Mouse (Mus musculus): ENCODE measurements around the gene Proser1. TPM values are rescaled to one million over a fixed set of nuclear protein-coding genes. Genes with fewer than 3 reads are reported as not detected.
A peak's percentile ranks its signal among the peaks of the same experiment; 100 is the strongest.

Gene Proser1
- polyA plus RNA-seq, 1 experiment = 7.4 TPM

- Histone ChIP-seq H3K27ac (replicated peaks; ENCODE audit: low read depth, low read length) (no peak overlapping the region), H3K4me1 (ENCODE audit: control insufficient read depth, insufficient read depth, insufficient read length, low read length) (peaks cover 14% of the 10 kb centered on the region; the same call in 1 of the 2 replicates), H3K4me3 (ENCODE audit: insufficient read depth, low read depth, low read length) (no peak overlapping the region)
Measured at GRCm38 (mm10) chr3:53483414-53484059, 20.1 kb downstream of the Proser1 start.

GRCm38 (mm10) chr3:53486561-53486960 lies 23.1 kb downstream of the Proser1 start:
- no peak overlapping the region for H3K4me3 ChIP-seq (ENCODE audit: insufficient read depth, low read depth, low read length)
- peaks cover 14% of the 10 kb centered on the region; the same call in 1 of the 2 replicates for H3K4me1 ChIP-seq (ENCODE audit: control insufficient read depth, insufficient read depth, insufficient read length, low read length)
- peak overlapping the region; percentile 17; the same call in 1 of the 2 replicates for H3K27ac ChIP-seq (replicated peaks; ENCODE audit: low read depth, low read length)

DNA sequence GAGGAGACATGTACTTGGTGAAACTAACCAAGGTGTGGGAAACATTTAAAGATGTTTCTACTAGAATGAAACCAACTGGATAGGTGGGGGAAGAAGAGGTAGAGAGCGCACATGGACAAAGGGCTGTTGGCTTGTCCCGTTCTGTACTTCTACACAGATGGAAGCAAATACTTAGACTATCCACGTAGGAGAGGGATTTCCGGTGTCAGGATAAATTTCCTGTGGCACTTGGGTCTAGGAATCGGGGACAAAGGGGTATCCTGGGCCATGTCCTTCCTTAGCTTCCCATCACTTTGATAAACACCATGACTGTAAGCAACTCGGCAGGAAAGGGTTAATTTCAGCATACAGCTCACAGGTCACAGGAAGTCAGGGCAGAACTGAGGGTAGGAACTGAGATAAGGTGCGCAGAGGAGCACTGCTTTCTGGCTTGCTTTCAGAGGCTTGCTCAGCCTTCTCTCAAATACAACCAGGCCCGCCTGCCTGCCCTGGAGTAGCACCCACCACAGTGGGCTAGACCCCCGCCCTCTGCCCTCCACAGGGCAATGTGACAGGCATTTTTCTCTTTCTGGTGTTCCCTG lies 23.6 kb downstream of the Proser1 start:
- peaks cover 14% of the 10 kb centered on the region; the same call in 1 of the 2 replicates for H3K4me1 ChIP-seq (ENCODE audit: control insufficient read depth, insufficient read depth, insufficient read length, low read length)
- no peak overlapping the region for H3K4me3 ChIP-seq (ENCODE audit: insufficient read depth, low read depth, low read length)
- H3K27ac ChIP-seq (replicated peaks; ENCODE audit: low read depth, low read length) = peak overlapping the region; percentile 17; the same call in 1 of the 2 replicates

DNA sequence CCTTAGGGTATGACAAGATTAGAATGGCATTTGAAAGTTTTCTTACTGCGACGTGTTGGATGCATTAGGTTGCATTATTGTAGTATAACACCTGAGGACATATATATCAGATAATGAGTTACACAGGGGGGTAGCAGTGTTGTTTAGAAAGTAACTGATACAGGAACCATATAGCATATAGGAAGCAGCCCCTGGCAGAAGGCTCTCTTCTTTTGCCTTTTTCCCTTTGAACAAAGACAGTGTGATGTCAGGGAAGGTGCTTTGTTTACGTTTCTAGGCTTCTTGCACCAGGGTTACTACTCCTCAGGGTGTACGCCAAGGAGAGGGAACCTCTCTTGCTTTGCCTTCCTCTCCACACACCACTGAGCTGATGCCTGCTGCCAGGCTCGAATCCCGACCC lies 24.9 kb downstream of the Proser1 start, which contains the start of gene Stoml3:
Gene Stoml3 (plus strand): TSS at position 301 of the 400 bp plus-strand sequence.
- Histone ChIP-seq H3K27ac (replicated peaks; ENCODE audit: low read depth, low read length) (no peak within 1 kb of the TSS), H3K4me3 (ENCODE audit: insufficient read depth, low read depth, low read length) (no peak within 1 kb of the TSS), H3K4me1 (ENCODE audit: control insufficient read depth, insufficient read depth, insufficient read length, low read length) (peaks cover 14% of the 10 kb centered on the region; the same call in 1 of the 2 replicates)

DNA sequence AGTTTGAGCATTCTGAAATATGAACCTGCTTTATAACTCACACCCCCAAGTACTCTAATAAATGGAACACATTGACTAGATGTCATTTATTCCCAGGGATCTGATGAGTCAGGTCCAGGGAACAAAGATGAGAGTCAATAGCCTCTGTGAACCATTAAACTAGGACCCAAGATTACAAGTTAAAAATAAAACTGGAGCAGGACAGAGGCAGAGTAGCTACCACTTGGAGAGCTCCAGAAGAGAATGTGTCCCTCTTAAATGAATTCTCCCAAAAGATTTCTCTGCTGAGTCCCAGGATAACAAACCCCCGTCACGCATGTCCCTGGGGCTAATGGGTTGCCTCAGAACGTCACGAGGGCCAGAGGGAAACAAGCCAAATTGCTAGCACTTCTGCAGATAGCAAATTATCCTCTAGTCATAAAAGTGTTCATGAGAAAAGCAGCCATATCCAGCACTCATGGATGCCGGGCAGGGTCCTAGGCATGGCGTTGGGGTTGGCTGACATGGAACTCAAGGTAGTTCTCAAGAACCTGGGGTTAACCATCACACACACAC lies 35.0 kb downstream of the Proser1 start:
- no peak overlapping the region for H3K27ac ChIP-seq (replicated peaks; ENCODE audit: low read depth, low read length)
- no peak overlapping the region for H3K4me3 ChIP-seq (ENCODE audit: insufficient read depth, low read depth, low read length)
- no peaks in the 10 kb centered on the region for H3K4me1 ChIP-seq (ENCODE audit: control insufficient read depth, insufficient read depth, insufficient read length, low read length)

- H3K4me3 ChIP-seq (ENCODE audit: insufficient read depth, low read depth, low read length) = no peak overlapping the region
- no peak overlapping the region for H3K27ac ChIP-seq (replicated peaks; ENCODE audit: low read depth, low read length)
- H3K4me1 ChIP-seq (ENCODE audit: control insufficient read depth, insufficient read depth, insufficient read length, low read length) = no peaks in the 10 kb centered on the region
Measured at GRCm38 (mm10) chr3:53502428-53502827, 39.0 kb downstream of the Proser1 start.

- Histone ChIP-seq H3K4me1 (ENCODE audit: control insufficient read depth, insufficient read depth, insufficient read length, low read length) (no peaks in the 10 kb centered on the region), H3K4me3 (ENCODE audit: insufficient read depth, low read depth, low read length) (no peak overlapping the region), H3K27ac (replicated peaks; ENCODE audit: low read depth, low read length) (no peak overlapping the region)
Measured at GRCm38 (mm10) chr3:53513096-53513495, 49.6 kb downstream of the Proser1 start.

- Histone ChIP-seq H3K4me3 (ENCODE audit: insufficient read depth, low read depth, low read length) (no peak overlapping the region), H3K27ac (replicated peaks; ENCODE audit: low read depth, low read length) (no peak overlapping the region), H3K4me1 (ENCODE audit: control insufficient read depth, insufficient read depth, insufficient read length, low read length) (no peaks in the 10 kb centered on the region)
Measured at GRCm38 (mm10) chr3:53514221-53515065, 51.0 kb downstream of the Proser1 start.

- Histone ChIP-seq H3K4me1 (ENCODE audit: control insufficient read depth, insufficient read depth, insufficient read length, low read length) (no peaks in the 10 kb centered on the region), H3K27ac (replicated peaks; ENCODE audit: low read depth, low read length) (no peak overlapping the region), H3K4me3 (ENCODE audit: insufficient read depth, low read depth, low read length) (no peak overlapping the region)
Measured at GRCm38 (mm10) chr3:53522794-53523193, 59.3 kb downstream of the Proser1 start.

GRCm38 (mm10) chr3:53525737-53526136 lies 62.3 kb downstream of the Proser1 start:
- Histone ChIP-seq H3K27ac (replicated peaks; ENCODE audit: low read depth, low read length) (no peak overlapping the region), H3K4me1 (ENCODE audit: control insufficient read depth, insufficient read depth, insufficient read length, low read length) (no peaks in the 10 kb centered on the region), H3K4me3 (ENCODE audit: insufficient read depth, low read depth, low read length) (no peak overlapping the region)

DNA sequence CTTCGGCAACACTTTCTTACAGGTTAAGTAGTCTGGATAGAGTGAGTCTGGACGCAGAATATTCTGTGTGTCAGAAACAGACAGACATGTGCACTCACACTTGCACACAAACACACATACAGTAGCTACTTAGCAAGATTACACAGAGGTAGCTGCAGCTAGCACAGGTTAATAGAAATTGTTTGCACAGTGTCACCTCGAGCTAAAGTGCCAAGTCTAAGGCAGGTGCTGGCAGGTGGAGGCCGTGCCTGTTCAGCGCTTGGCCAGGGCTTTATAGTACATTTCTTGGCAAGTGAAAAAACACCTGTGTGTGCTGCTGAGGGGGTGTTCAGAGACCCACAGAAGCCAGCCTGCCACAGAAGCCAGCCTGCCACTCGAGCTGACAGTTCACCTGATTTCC lies 66.8 kb downstream of the Proser1 start:
- Histone ChIP-seq H3K27ac (replicated peaks; ENCODE audit: low read depth, low read length) (no peak overlapping the region), H3K4me3 (ENCODE audit: insufficient read depth, low read depth, low read length) (no peak overlapping the region), H3K4me1 (ENCODE audit: control insufficient read depth, insufficient read depth, insufficient read length, low read length) (no peaks in the 10 kb centered on the region)

Other genes starting within 250 kb of the Proser1 start
- gene Nhlrc3, start 334 bp upstream of the Proser1 start, polyA plus RNA-seq (2012; ENCODE audit: insufficient read depth, insufficient read length, missing spikeins) = 6.9 and 7.0 TPM in 2 replicates
- not detected in 2 replicates for gene Stoml3, start 25.0 kb downstream of the Proser1 start, polyA plus RNA-seq (2012; ENCODE audit: insufficient read depth, insufficient read length, missing spikeins)
- gene Frem2, start 193.7 kb downstream of the Proser1 start, polyA plus RNA-seq (2012; ENCODE audit: insufficient read depth, insufficient read length, missing spikeins) = not detected in 2 replicates

Data from brown adipose tissue, adult 24 weeks (tissue).